In genomic region chr14:75834739-75835381, GRCm38 (mm10) we compare ENCODE assay signal across 8 mouse cellular contexts. TPM values are rescaled to one million over a fixed set of nuclear protein-coding genes. Genes with fewer than 3 reads are reported as not detected.
DNase-seq lines count a peak whose midpoint lies in the region; ATAC-seq lines count a peak whose summit lies in the region.

No protein-coding gene starts in this region.

- WGBS in forebrain, embryonic 16.5 days = under 1% methylated on average over 16 of the region's 16 CpGs
- under 1% methylated on average over 16 of the region's 16 CpGs for WGBS in hindbrain, embryonic 14.5 days
- under 1% methylated on average over 16 of the region's 16 CpGs for WGBS in liver, embryonic 11.5 days

- peak; percentile 34 to 43 for DNase-seq in layer of hippocampus, postnatal 10 days (ENCODE audit: low spot score in 2 of 2)
- DNase-seq in layer of hippocampus, adult 8-10 months (ENCODE audit: low spot score in 2 of 2) = no peak
- peak; percentile 59 for DNase-seq in c-Kit-positive CD71-positive TER-119-negative erythroid progenitor cells, embryonic 14.5 days (ENCODE audit: low read depth)
- peak; percentile 58 for DNase-seq in hindbrain, embryonic 14.5 days (ENCODE audit: low spot score)
- peak; percentile 79 for DNase-seq in liver, embryonic 11.5 days (ENCODE audit: low spot score)
- DNase-seq in testis, postnatal 10 days (ENCODE audit: low spot score) = peak; percentile 76

- peak overlapping the region; percentile 43 for H3K9ac ChIP-seq in forebrain, embryonic 16.5 days (replicated peaks; ENCODE audit: low read depth, low read length)
- H3K9ac ChIP-seq in hindbrain, embryonic 14.5 days = peak overlapping the region; percentile 60
- peak overlapping the region; percentile 93 for H3K9ac ChIP-seq in liver, embryonic 11.5 days (ENCODE audit: low read depth, low read length)

- no peaks in the 10 kb centered on the region for H3K36me3 ChIP-seq in forebrain, embryonic 16.5 days (ENCODE audit: control insufficient read depth, insufficient read depth)
- H3K36me3 ChIP-seq in hindbrain, embryonic 14.5 days (replicated peaks; ENCODE audit: control insufficient read depth, insufficient read depth) = no peaks in the 10 kb centered on the region
- H3K36me3 ChIP-seq in liver, embryonic 11.5 days (ENCODE audit: control insufficient read depth, insufficient read depth, low read length) = no peaks in the 10 kb centered on the region

- H3K27ac ChIP-seq in forebrain, embryonic 16.5 days (ENCODE audit: low read length) = peak overlapping the region; percentile 20; the same call in 1 of the 2 replicates
- H3K27ac ChIP-seq in hindbrain, embryonic 14.5 days = peak overlapping the region; percentile 79
- peak overlapping the region; percentile 97 for H3K27ac ChIP-seq in liver, embryonic 11.5 days (ENCODE audit: low read depth, low read length)

- peak overlapping the region; percentile 42 for H3K4me3 ChIP-seq in forebrain, embryonic 16.5 days (replicated peaks; ENCODE audit: low read length)
- H3K4me3 ChIP-seq in hindbrain, embryonic 14.5 days (replicated peaks; ENCODE audit: low read length) = peak overlapping the region; percentile 32
- H3K4me3 ChIP-seq in liver, embryonic 11.5 days (ENCODE audit: low read depth, low read length) = peak overlapping the region; percentile 66

- ATAC-seq in forebrain, embryonic 16.5 days = peak; percentile 16
- ATAC-seq in hindbrain, embryonic 14.5 days (ENCODE audit: low FRiP score) = peak; percentile 14; the same call in 1 of the 2 replicates
- ATAC-seq in liver, embryonic 11.5 days (replicated peaks; ENCODE audit: low FRiP score) = peak; percentile 60
- ATAC-seq in monocyte, adult 5-6 weeks (replicated peaks; ENCODE audit: insufficient number of reproducible peaks, low FRiP score, low TSS enrichment, poor library complexity, severe bottlenecking) = peak; percentile 28

- peak overlapping the region; percentile 79 for H3K4me2 ChIP-seq in forebrain, embryonic 16.5 days (ENCODE audit: low read length)
- peak overlapping the region; percentile 92 for H3K4me2 ChIP-seq in hindbrain, embryonic 14.5 days (replicated peaks)
- H3K4me2 ChIP-seq in liver, embryonic 11.5 days = peak overlapping the region; percentile 100

- no peaks in the 10 kb centered on the region for H3K9me3 ChIP-seq in forebrain, embryonic 16.5 days (ENCODE audit: control insufficient read depth, low read length)
- H3K9me3 ChIP-seq in hindbrain, embryonic 14.5 days (ENCODE audit: control insufficient read depth, low read length) = no peaks in the 10 kb centered on the region
- H3K9me3 ChIP-seq in liver, embryonic 11.5 days (ENCODE audit: control insufficient read depth, low read length) = no peaks in the 10 kb centered on the region

- peaks cover 20% of the 10 kb centered on the region for H3K4me1 ChIP-seq in forebrain, embryonic 16.5 days (replicated peaks; ENCODE audit: control insufficient read depth, insufficient read depth, low read length)
- peaks cover 19% of the 10 kb centered on the region; the same call in 1 of the 2 replicates for H3K4me1 ChIP-seq in hindbrain, embryonic 14.5 days (replicated peaks; ENCODE audit: control insufficient read depth, insufficient read depth, low read length)
- peaks cover 26% of the 10 kb centered on the region for H3K4me1 ChIP-seq in liver, embryonic 11.5 days (replicated peaks; ENCODE audit: control insufficient read depth, insufficient read depth, low read length)

- H3K27me3 ChIP-seq in forebrain, embryonic 16.5 days (replicated peaks; ENCODE audit: control insufficient read depth, insufficient read depth, low read length) = no peaks in the 10 kb centered on the region
- H3K27me3 ChIP-seq in hindbrain, embryonic 14.5 days (ENCODE audit: control insufficient read depth, insufficient read depth, low read length) = no peaks in the 10 kb centered on the region
- H3K27me3 ChIP-seq in liver, embryonic 11.5 days (replicated peaks; ENCODE audit: control insufficient read depth, insufficient read depth, low read length) = no peaks in the 10 kb centered on the region

RNA-seq across cellular contexts. Expression of gene Tpt1, which starts 10.0 kb away (rescaled TPM):
- 1,000 to 10,000 TPM; 1,133 to 1,398 TPM for total RNA-seq in layer of hippocampus, postnatal 10 days (2021)
- 1,000 to 10,000 TPM in 2 of 4 experiments, 100 to 1,000 TPM in 2; 898 to 1,122 (median 1,004) TPM for total RNA-seq in layer of hippocampus, adult 8-10 months (2022)
- polyA plus RNA-seq in forebrain, embryonic 16.5 days (2015; fragmentation: Nextera tagmentation; extraction: Ambion mirVana) = 740 and 764 TPM in 2 replicates
- 775 and 871 TPM in 2 replicates for polyA plus RNA-seq in hindbrain, embryonic 14.5 days (2014; fragmentation: Nextera tagmentation; extraction: Ambion mirVana)
- 946 and 1,034 TPM in 2 replicates for polyA plus RNA-seq in liver, embryonic 11.5 days (2014; fragmentation: Nextera tagmentation; extraction: Ambion mirVana)
- total RNA-seq in monocyte, adult 5-6 weeks (2017) = 1,522 to 2,093 TPM (median 2,001 TPM) in 3 replicates

RNA-seq across cellular contexts. Expression of gene Slc25a30, which starts 48.0 kb away (rescaled TPM):
- 10 to 100 TPM; 11.0 to 12.9 TPM for total RNA-seq in layer of hippocampus, postnatal 10 days (2021)
- 10 to 100 TPM; 13.0 to 15.3 (median 14.3) TPM for total RNA-seq in layer of hippocampus, adult 8-10 months (2022)
- 9.3 and 10.0 TPM in 2 replicates for polyA plus RNA-seq in forebrain, embryonic 16.5 days (2015; fragmentation: Nextera tagmentation; extraction: Ambion mirVana)
- polyA plus RNA-seq in hindbrain, embryonic 14.5 days (2014; fragmentation: Nextera tagmentation; extraction: Ambion mirVana) = 10.5 and 12.8 TPM in 2 replicates
- polyA plus RNA-seq in liver, embryonic 11.5 days (2014; fragmentation: Nextera tagmentation; extraction: Ambion mirVana) = 6.4 and 7.3 TPM in 2 replicates
- 22.8 to 36.1 TPM (median 24.3 TPM) in 3 replicates for total RNA-seq in monocyte, adult 5-6 weeks (2017)

Comparison
In these comparisons a context has a peak if more than half of its experiments do, and no peak if none do; other contexts are left out.
1. DNase-seq: peak in layer of hippocampus, postnatal 10 days (2 of 2), c-Kit-positive CD71-positive TER-119-negative erythroid progenitor cells, embryonic 14.5 days (single experiment), hindbrain, embryonic 14.5 days (single experiment), liver, embryonic 11.5 days (single experiment) and testis, postnatal 10 days (single experiment); none in layer of hippocampus, adult 8-10 months (0 of 2).
2. H3K27ac ChIP-seq: peak in every context shown above with its lines; median percentile 97 in liver, embryonic 11.5 days; 79 in hindbrain, embryonic 14.5 days; 20 in forebrain, embryonic 16.5 days.
3. H3K9ac ChIP-seq: peak in every context shown above with its lines; median percentile 93 in liver, embryonic 11.5 days; 60 in hindbrain, embryonic 14.5 days; 43 in forebrain, embryonic 16.5 days.
4. Peak in every context shown above with its lines, with median percentiles within 50 percentile points of each other: ATAC-seq, H3K4me2 ChIP-seq and H3K4me3 ChIP-seq.